Mouse (Mus musculus): ENCODE results near the gene Rapgef6.
"Not testable (repeated sequence)": the region's sequence is repeated elsewhere in the genome, so short reads cannot be mapped to it uniquely, and the experiment has no call there.

Rapgef6 gene

GRCm38 (mm10) chr11:54574741-54575140, 52.1 kb downstream of the Rapgef6 start:
- DNase-seq (ENCODE audit: low read depth, low spot score), result no peak

- no peak for DNase-seq (ENCODE audit: low read depth, low spot score)
These were observed 69.9 kb downstream of the Rapgef6 start for GRCm38 (mm10) chr11:54592585-54592984.

- DNase-seq (ENCODE audit: low read depth, low spot score), result no peak
These were observed 71.4 kb downstream of the Rapgef6 start for GRCm38 (mm10) chr11:54594049-54594448.

GRCm38 (mm10) chr11:54595053-54595452, 72.4 kb downstream of the Rapgef6 start:
- no peak for DNase-seq (ENCODE audit: low read depth, low spot score)

- DNase-seq (ENCODE audit: low read depth, low spot score), result no peak
These were observed 73.4 kb downstream of the Rapgef6 start for GRCm38 (mm10) chr11:54595905-54596555.

GRCm38 (mm10) chr11:54597902-54598447, 75.3 kb downstream of the Rapgef6 start:
- no peak for DNase-seq (ENCODE audit: low read depth, low spot score)

GRCm38 (mm10) chr11:54601121-54601520, 78.5 kb downstream of the Rapgef6 start:
- no peak for DNase-seq (ENCODE audit: low read depth, low spot score)

- DNase-seq (ENCODE audit: low read depth, low spot score), result not testable (repeated sequence)
These were observed 80.1 kb downstream of the Rapgef6 start for GRCm38 (mm10) chr11:54602764-54603163.

- DNase-seq (ENCODE audit: low read depth, low spot score), result no peak
These were observed 81.8 kb downstream of the Rapgef6 start for GRCm38 (mm10) chr11:54604415-54604814.

- no peak for DNase-seq (ENCODE audit: low read depth, low spot score)
These were observed 91.0 kb downstream of the Rapgef6 start for GRCm38 (mm10) chr11:54613628-54614027.

GRCm38 (mm10) chr11:54614560-54614959, 91.9 kb downstream of the Rapgef6 start:
- no peak for DNase-seq (ENCODE audit: low read depth, low spot score)

GRCm38 (mm10) chr11:54618841-54619240, 96.2 kb downstream of the Rapgef6 start:
- DNase-seq (ENCODE audit: low read depth, low spot score), result no peak

- no peak for DNase-seq (ENCODE audit: low read depth, low spot score)
These were observed 99.1 kb downstream of the Rapgef6 start for GRCm38 (mm10) chr11:54621725-54622124.

- no peak for DNase-seq (ENCODE audit: low read depth, low spot score)
These were observed 104.3 kb downstream of the Rapgef6 start for GRCm38 (mm10) chr11:54626905-54627304.

GRCm38 (mm10) chr11:54646420-54646819, 123.8 kb downstream of the Rapgef6 start:
- DNase-seq (ENCODE audit: low read depth, low spot score), result no peak

- no peak for DNase-seq (ENCODE audit: low read depth, low spot score)
These were observed 125.9 kb downstream of the Rapgef6 start for GRCm38 (mm10) chr11:54648573-54648972.

- DNase-seq (ENCODE audit: low read depth, low spot score), result no peak
These were observed 132.8 kb downstream of the Rapgef6 start for GRCm38 (mm10) chr11:54655420-54655819.

GRCm38 (mm10) chr11:54673575-54674298, 151.1 kb downstream of the Rapgef6 start:
- no peak for DNase-seq (ENCODE audit: low read depth, low spot score)

- no peak for DNase-seq (ENCODE audit: low read depth, low spot score)
These were observed 153.3 kb downstream of the Rapgef6 start for GRCm38 (mm10) chr11:54675792-54676489.

GRCm38 (mm10) chr11:54679141-54679540, 156.5 kb downstream of the Rapgef6 start:
- no peak for DNase-seq (ENCODE audit: low read depth, low spot score)

- no peak for DNase-seq (ENCODE audit: low read depth, low spot score)
These were observed 162.2 kb downstream of the Rapgef6 start for GRCm38 (mm10) chr11:54684831-54685230.

- DNase-seq (ENCODE audit: low read depth, low spot score), result no peak
These were observed 167.5 kb downstream of the Rapgef6 start for GRCm38 (mm10) chr11:54690171-54690570.

All from WW6 (cell line).